Mouse (Mus musculus) 3134 (cell line): Measurements from ENCODE around the gene Prkca.

ENCODE experiments used
- DNase-seq: peaks from one replicate; pipeline ENCODE4 v3.0.0-alpha.2; 2011; ENCODE audit warnings: low spot score; ENCODE audit not compliant: insufficient read length; ENCODE audit errors: extremely low read depth

Prkca gene

DNA sequence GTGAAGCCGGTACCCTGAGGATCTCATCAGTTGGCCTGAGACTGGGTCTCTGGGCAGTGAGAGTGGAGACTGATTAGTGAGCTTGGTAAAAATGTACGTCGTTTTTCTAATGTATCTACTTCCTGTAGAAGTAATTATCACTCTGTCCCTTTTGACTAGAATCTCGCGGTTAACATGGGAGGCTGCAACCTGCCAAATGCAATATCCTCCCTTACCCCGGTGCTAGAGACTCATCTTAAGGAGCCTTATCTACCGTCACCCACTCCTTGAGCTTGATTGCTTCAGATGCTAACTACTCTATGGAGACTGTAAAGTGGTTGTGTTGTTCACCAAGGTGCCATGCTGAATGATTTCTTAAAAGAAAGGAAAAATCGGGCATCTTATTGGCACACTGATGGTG, 1.9 kb downstream of the Prkca start:
- no peak for DNase-seq

GRCm38 (mm10) chr11:108340293-108340692, 3.4 kb downstream of the Prkca start:
- DNase-seq, result no peak

- no peak for DNase-seq
These were observed 7.3 kb downstream of the Prkca start for GRCm38 (mm10) chr11:108336445-108336844.

DNA sequence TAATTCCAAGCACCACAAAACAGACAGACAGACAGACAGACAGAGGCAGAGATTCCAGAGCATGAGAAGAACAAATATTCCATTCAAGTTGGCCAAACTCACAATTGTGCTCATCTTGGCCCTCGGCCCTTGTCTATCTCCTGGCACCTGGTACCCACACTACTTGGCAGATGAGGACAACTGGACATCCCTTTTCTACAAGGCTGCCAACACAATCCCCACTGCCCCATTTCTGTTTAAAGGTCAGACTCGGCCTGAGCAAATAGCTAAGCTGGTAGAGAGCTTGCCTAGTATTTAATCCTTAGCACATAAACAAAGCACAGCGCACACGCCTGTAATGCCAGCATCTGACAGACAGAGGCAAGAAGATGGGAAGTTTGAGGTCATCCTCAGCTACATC, 8.2 kb downstream of the Prkca start:
- DNase-seq, result no peak

DNA sequence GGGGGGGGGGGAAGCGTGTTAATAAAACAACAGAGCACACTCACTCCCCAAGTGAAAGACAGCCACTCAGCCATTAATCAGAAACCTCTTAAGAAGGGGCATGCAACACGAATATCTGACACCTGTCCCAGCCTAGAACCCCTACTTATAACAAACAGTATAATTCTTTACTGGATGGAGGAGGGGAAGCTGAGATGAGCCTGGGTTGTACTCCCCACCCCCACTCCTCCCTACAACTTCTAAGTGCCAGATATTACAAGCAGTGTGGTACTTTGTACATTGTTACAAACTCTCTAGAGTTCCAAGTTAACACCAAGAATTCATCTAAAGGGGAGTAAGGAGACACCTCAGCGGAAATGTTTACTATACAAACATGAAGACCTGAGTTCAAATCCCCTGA, 9.1 kb downstream of the Prkca start:
- no peak for DNase-seq

- DNase-seq, result no peak
These were observed 9.9 kb downstream of the Prkca start for GRCm38 (mm10) chr11:108333583-108334379.

DNA sequence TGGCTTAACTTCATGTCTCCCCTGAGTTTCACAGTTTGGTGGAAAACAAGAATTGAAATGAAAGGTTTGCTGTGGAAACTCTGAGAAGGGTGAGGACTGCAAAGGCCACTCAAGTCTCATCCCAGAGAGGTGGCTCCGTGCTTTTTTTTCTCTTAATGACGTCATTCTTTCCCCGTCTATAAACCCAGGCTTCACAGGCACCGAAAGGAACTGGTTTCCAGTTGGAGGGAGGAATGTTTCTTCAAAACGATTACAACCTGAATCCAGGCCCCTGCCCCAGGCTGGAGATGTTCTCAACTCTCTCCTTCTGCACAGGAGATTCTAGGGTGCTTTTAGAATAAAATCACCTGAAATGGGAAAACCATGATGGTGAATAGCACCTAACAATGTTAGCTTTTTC, 10.7 kb downstream of the Prkca start:
- DNase-seq, result no peak

- DNase-seq, result no peak
These were observed 12.9 kb downstream of the Prkca start for GRCm38 (mm10) chr11:108330818-108331217.

DNA sequence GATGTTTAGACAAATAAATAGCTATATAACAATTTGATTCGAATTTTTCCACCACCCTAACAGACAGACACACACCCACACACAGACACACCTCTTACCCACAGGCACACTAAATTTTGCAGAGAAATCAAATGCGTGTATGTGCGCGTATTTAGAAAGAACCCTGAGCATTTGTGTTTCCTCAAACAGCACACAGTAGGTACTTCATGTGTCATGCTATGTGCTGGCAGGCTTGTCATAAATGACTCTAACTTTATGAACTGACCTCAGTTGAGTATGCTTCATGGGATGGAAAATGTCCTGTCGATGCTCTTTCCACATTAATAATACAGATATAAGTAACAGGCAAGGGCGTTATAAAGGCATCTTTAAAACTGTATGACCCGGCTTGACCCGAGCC, 17.8 kb downstream of the Prkca start:
- DNase-seq, result no peak

GRCm38 (mm10) chr11:108322156-108322555, 21.6 kb downstream of the Prkca start:
- no peak for DNase-seq

DNA sequence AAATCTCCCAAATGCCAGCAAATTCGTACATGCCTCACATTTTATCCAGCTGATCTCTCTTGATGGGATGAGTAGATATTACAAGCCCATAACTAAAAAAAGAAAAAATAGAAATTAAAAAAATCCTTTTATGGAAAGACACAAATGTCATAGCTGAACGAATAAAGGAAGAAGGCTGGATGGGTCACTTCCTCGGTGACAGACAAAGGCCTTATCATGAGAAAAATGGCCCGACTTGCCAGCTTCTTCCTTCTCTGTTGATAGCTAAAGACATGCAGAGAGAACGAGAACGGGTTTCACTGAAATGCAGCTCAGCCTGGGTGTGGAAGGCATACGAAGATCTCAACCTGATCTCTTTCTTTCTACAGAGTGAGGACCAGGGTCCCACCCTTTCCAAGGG, 23.2 kb downstream of the Prkca start:
- DNase-seq, result no peak

GRCm38 (mm10) chr11:108319162-108319561, 24.6 kb downstream of the Prkca start:
- DNase-seq, result no peak

DNA sequence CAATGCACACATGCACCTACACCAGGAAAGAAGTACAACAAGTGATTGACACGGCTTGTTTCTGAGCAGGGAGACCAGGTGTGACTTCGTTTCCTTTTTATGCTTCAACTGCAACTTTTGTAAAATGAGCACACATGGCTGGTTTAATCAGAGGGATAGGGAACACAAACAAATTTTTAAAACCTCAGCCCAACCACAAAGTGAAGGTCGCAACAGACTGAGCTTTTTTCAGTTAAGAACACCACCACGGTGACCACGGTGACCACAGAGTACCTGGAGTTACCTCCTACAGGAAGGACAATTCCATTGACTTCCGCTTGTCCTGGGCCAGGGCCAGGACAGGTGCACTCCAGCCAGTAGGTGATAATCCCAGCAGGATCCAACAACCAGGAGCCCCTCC, 25.9 kb downstream of the Prkca start:
- DNase-seq, result no peak

- no peak for DNase-seq
These were observed 28.0 kb downstream of the Prkca start for GRCm38 (mm10) chr11:108315736-108316135.

GRCm38 (mm10) chr11:108312516-108312915, 31.2 kb downstream of the Prkca start:
- no peak for DNase-seq

- DNase-seq, result no peak
These were observed 31.8 kb downstream of the Prkca start for GRCm38 (mm10) chr11:108311912-108312311.

- DNase-seq, result no peak
These were observed 33.9 kb downstream of the Prkca start for GRCm38 (mm10) chr11:108309791-108310190.

DNA sequence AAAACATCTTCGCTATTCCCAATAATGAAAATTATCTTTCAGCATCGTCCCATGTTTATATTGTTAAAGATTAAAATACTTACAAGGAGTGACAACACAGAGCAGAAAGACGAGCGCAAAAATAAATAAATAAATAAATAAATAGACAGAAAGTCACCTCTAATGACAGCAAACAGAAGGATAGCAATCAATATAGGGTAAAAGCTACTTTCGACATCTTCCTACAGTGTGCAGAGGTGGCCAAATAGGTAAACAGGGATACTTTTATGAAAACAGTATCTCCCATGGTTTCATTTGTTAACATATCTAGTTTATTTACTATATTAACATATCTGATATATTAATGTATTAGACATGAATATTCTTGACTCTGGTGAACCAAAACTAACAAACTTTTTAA, 35.5 kb downstream of the Prkca start:
- DNase-seq, result no peak

DNA sequence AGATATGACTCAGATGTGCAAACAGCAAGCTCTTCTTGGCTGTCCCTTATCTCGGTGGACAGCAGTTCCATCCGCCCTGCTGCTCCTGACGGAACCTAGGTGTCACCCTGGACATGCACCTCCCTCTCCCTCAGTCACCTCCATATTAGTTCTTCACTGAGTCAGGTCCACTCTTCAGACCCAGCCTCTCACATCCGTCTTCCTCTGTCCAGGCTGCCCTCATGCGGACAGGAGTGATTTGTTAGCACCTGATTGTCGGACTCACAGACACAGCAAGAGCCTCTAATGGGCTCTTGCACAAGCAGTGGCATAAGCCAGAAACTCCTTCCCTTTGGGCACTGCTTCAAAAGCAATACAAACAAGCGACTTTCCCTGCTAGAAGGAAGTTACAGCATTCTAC, 36.5 kb downstream of the Prkca start:
- peak; percentile 67 for DNase-seq

DNA sequence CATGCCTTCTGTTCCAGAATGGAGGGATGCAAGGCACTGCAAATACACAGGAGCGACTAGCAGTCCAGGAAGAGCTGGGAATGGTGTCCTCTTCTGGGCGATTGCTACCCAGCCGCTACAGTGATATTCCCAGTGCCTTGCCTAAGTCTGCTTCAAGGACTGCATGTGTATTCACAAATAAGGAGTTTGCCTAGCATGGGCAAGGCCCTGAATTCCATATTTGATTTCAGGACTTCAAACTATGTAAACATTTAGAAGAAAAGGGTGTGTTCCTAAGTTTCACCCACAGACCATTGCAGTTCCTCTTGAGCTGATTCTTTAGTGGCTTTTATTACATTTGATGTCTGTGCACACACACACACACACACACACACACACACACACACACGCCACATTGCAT, 39.9 kb downstream of the Prkca start:
- no peak for DNase-seq

DNA sequence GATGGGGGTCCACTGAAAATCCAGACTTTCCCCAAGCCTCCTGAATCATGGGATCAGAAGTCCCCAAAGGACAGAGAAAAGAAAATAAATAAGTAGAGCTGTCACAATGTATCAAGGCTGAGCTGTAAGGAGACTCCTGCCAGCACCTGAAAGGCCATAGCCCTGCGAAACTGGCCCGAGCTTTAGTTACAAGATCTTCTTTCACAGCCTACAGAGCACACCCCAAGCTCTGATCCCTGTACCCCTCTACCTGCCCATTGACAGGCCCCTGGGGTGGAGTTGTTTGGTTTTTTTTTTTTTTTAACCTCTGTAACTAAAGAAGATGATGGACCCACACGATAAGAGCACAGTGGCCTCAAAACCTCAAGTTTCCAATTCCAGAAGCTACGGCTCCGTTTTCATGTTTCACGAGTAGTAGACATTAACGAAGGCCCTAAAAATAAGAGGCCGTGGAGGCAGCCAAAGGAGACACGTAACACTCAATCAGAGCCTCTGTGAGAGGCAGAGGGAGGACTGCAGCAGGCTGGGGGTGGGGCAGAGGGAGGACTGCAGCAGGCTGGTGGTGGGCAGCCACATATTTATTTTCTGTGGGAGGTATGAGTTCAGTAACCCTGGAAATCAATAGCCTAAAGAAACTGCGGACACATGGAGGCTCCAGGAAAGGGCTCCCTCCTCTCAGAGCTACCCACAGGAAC, 41.8 kb downstream of the Prkca start:
- DNase-seq, result no peak

GRCm38 (mm10) chr11:108301036-108301435, 42.7 kb downstream of the Prkca start:
- DNase-seq, result no peak
